Comparison of ENCODE assay signal across 10 mouse cellular contexts in the genomic region with DNA sequence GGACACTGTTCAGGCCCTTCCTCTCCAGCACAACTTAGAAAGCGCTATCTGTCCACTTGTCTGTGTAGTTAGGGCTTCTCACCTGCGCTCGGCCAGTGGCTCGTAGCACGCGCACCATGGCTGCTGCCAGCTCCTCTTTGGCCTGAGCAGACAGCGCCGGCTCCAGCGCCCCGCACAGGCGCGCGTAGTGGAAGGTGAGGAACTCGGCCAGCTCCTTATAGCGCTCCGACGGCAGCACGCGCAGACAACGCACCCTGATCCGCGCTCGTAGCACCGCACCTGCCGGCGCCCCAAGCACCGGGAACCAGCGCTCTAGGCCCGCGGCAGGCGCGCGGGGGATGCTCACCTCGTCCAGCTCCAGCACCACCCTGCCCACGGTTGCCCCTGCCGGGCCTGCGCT. TPM values are rescaled to one million over a fixed set of nuclear protein-coding genes. Genes with fewer than 3 reads are reported as not detected.
DNase-seq lines count a peak whose midpoint lies in the region; ATAC-seq and TF ChIP-seq lines count a peak whose summit lies in the region.
"Had no signal": no experiment of that assay in that cellular context is flagged by ENCODE, and none has a peak within 500 bp of the region (broad histone marks: within the 10 kb centered on the region; RNA-seq: fewer than 3 reads in every experiment).

No protein-coding gene starts in this region.

- no peaks in the 10 kb centered on the region for H3K9me3 ChIP-seq in lung, embryonic 16.5 days (ENCODE audit: control insufficient read depth, low read length)
- H3K9me3 ChIP-seq in forebrain, embryonic 16.5 days (ENCODE audit: control insufficient read depth, low read length) = no peaks in the 10 kb centered on the region
- no peaks in the 10 kb centered on the region for H3K9me3 ChIP-seq in limb, embryonic 15.5 days
- H3K9me3 ChIP-seq in stomach, embryonic 16.5 days (replicated peaks; ENCODE audit: control insufficient read depth, low read length) = no peaks in the 10 kb centered on the region

- H3K4me2 ChIP-seq in lung, embryonic 16.5 days (ENCODE audit: low read depth, low read length) = peak overlapping the region; percentile 44
- H3K4me2 ChIP-seq in forebrain, embryonic 16.5 days (ENCODE audit: low read length) = peak overlapping the region; percentile 35
- peak overlapping the region; percentile 36 for H3K4me2 ChIP-seq in limb, embryonic 15.5 days
- peak overlapping the region; percentile 40 for H3K4me2 ChIP-seq in stomach, embryonic 16.5 days (ENCODE audit: low read depth, low read length)

- no peak for TF ChIP-seq CTCF in cerebellum, adult 2 months (IDR thresholded peaks at IDR 0.05; ENCODE audit: borderline replicate concordance, insufficient read depth, low read depth, low read length)

- H3K4me3 ChIP-seq in lung, embryonic 16.5 days (ENCODE audit: low read length) = peak overlapping the region; percentile 22
- peak overlapping the region; percentile 22; the same call in 1 of the 2 replicates for H3K4me3 ChIP-seq in forebrain, embryonic 16.5 days (replicated peaks; ENCODE audit: low read length)
- peak overlapping the region; percentile 19 for H3K4me3 ChIP-seq in limb, embryonic 15.5 days
- peak overlapping the region; percentile 26 for H3K4me3 ChIP-seq in stomach, embryonic 16.5 days (replicated peaks; ENCODE audit: low read length)
- no peak overlapping the region for H3K4me3 ChIP-seq in cerebellum, adult 2 months (replicated peaks; ENCODE audit: insufficient read depth, low read depth, low read length)
- H3K4me3 ChIP-seq: myocyte had no signal

- no peak for DNase-seq in lung, postnatal 4 days
- DNase-seq in cerebellum, adult 2 months = no peak
- DNase-seq in B cell, adult 2 months = no peak
- no peak for DNase-seq in left cerebral cortex, adult 8-10 months (ENCODE audit: low spot score in 2 of 2)

- ATAC-seq in lung, embryonic 16.5 days (ENCODE audit: low read depth) = no peak
- ATAC-seq in forebrain, embryonic 16.5 days = no peak
- ATAC-seq in limb, embryonic 15.5 days (ENCODE audit: insufficient number of reproducible peaks, low FRiP score, low TSS enrichment, low read depth) = no peak
- no peak for ATAC-seq in stomach, embryonic 16.5 days (ENCODE audit: insufficient read depth, low FRiP score)
- ATAC-seq: inflammation-experienced regulatory T-cells, adult 6 months had no signal

- 7% methylated on average over 37 of the region's 37 CpGs for WGBS in lung, embryonic 16.5 days
- WGBS in forebrain, embryonic 16.5 days = 4% methylated on average over 33 of the region's 37 CpGs
- 7% methylated on average over 37 of the region's 37 CpGs for WGBS in limb, embryonic 15.5 days
- WGBS in stomach, embryonic 16.5 days = 7% methylated on average over 37 of the region's 37 CpGs
- 1% methylated on average over 37 of the region's 37 CpGs for WGBS in cerebellum, adult 2 months

- peaks cover 68% of the 10 kb centered on the region for H3K27me3 ChIP-seq in lung, embryonic 16.5 days (ENCODE audit: control insufficient read depth, insufficient read depth, low read depth, low read length)
- H3K27me3 ChIP-seq in forebrain, embryonic 16.5 days (replicated peaks; ENCODE audit: control insufficient read depth, insufficient read depth, low read length) = peaks cover 69% of the 10 kb centered on the region
- peaks cover 82% of the 10 kb centered on the region for H3K27me3 ChIP-seq in limb, embryonic 15.5 days
- H3K27me3 ChIP-seq in stomach, embryonic 16.5 days (ENCODE audit: control insufficient read depth, insufficient read depth, low read length) = peaks cover 56% of the 10 kb centered on the region
- H3K27me3 ChIP-seq in cerebellum, adult 2 months (ENCODE audit: control insufficient read depth, insufficient read depth, low read length) = no peaks in the 10 kb centered on the region; the same call in 1 of the 2 replicates

- no peak overlapping the region for H3K9ac ChIP-seq in lung, embryonic 16.5 days (ENCODE audit: low read length)
- no peak overlapping the region for H3K9ac ChIP-seq in forebrain, embryonic 16.5 days (replicated peaks; ENCODE audit: low read depth, low read length)
- no peak overlapping the region for H3K9ac ChIP-seq in limb, embryonic 15.5 days
- no peak overlapping the region for H3K9ac ChIP-seq in stomach, embryonic 16.5 days (ENCODE audit: low read length)

- H3K36me3 ChIP-seq in lung, embryonic 16.5 days (ENCODE audit: control insufficient read depth, insufficient read depth, low read length) = no peaks in the 10 kb centered on the region
- H3K36me3 ChIP-seq in forebrain, embryonic 16.5 days (ENCODE audit: control insufficient read depth, insufficient read depth) = no peaks in the 10 kb centered on the region
- H3K36me3 ChIP-seq in limb, embryonic 15.5 days = no peaks in the 10 kb centered on the region
- H3K36me3 ChIP-seq in stomach, embryonic 16.5 days (ENCODE audit: control insufficient read depth, insufficient read depth, low read length) = no peaks in the 10 kb centered on the region

- H3K4me1 ChIP-seq in lung, embryonic 16.5 days (replicated peaks; ENCODE audit: control insufficient read depth, insufficient read depth, low read length) = peaks cover 7% of the 10 kb centered on the region
- H3K4me1 ChIP-seq in forebrain, embryonic 16.5 days (replicated peaks; ENCODE audit: control insufficient read depth, insufficient read depth, low read length) = peaks cover 3% of the 10 kb centered on the region; the same call in 1 of the 2 replicates
- peaks cover 9% of the 10 kb centered on the region for H3K4me1 ChIP-seq in limb, embryonic 15.5 days
- no peaks in the 10 kb centered on the region for H3K4me1 ChIP-seq in stomach, embryonic 16.5 days (ENCODE audit: control insufficient read depth, insufficient read depth, low read length)
- H3K4me1 ChIP-seq in cerebellum, adult 2 months (ENCODE audit: control insufficient read depth, insufficient read depth, low read length) = no peaks in the 10 kb centered on the region

- H3K27ac ChIP-seq in lung, embryonic 16.5 days (ENCODE audit: low read length) = no peak overlapping the region
- no peak overlapping the region for H3K27ac ChIP-seq in forebrain, embryonic 16.5 days (ENCODE audit: low read length)
- H3K27ac ChIP-seq in limb, embryonic 15.5 days = no peak overlapping the region
- H3K27ac ChIP-seq in stomach, embryonic 16.5 days (ENCODE audit: low read length) = no peak overlapping the region
- H3K27ac ChIP-seq in cerebellum, adult 2 months (ENCODE audit: insufficient read depth, low read length) = no peak overlapping the region

- no peak for TF ChIP-seq POLR2A in cerebellum, adult 2 months (IDR thresholded peaks at IDR 0.05; ENCODE audit: borderline replicate concordance, insufficient read depth, low read length)

RNA-seq across cellular contexts. Expression of a gene that starts 7.0 kb away (rescaled TPM):
- polyA plus RNA-seq in lung, embryonic 16.5 days (2015; fragmentation: Nextera tagmentation; extraction: Ambion mirVana) = 22.6 and 27.0 TPM in 2 replicates
- 35.7 and 39.1 TPM in 2 replicates for polyA plus RNA-seq in forebrain, embryonic 16.5 days (2015; fragmentation: Nextera tagmentation; extraction: Ambion mirVana)
- 21.6 TPM in 2 replicates for polyA plus RNA-seq in limb, embryonic 15.5 days (2015; fragmentation: Nextera tagmentation; extraction: Ambion mirVana)
- polyA plus RNA-seq in stomach, embryonic 16.5 days (2015; fragmentation: Nextera tagmentation; extraction: Ambion mirVana) = 23.7 and 24.5 TPM in 2 replicates
- polyA plus RNA-seq in cerebellum, adult 2 months (2012; rRNA removed) = 48.5 and 51.2 TPM in 2 replicates
- total RNA-seq in left cerebral cortex, adult 8-10 months (2022) = 10 to 100 TPM; 46.6 to 50.3 (median 49.1) TPM

RNA-seq across cellular contexts. Expression of a gene that starts 7.1 kb away (rescaled TPM):
- 1.7 and 4.0 TPM in 2 replicates for polyA plus RNA-seq in lung, embryonic 16.5 days (2015; fragmentation: Nextera tagmentation; extraction: Ambion mirVana)
- polyA plus RNA-seq in forebrain, embryonic 16.5 days (2015; fragmentation: Nextera tagmentation; extraction: Ambion mirVana) = 0.57 and 0.73 TPM in 2 replicates
- polyA plus RNA-seq in limb, embryonic 15.5 days (2015; fragmentation: Nextera tagmentation; extraction: Ambion mirVana) = 2.1 and 2.6 TPM in 2 replicates
- polyA plus RNA-seq in stomach, embryonic 16.5 days (2015; fragmentation: Nextera tagmentation; extraction: Ambion mirVana) = 1.8 and 2.1 TPM in 2 replicates
- 0.92 and 1.2 TPM in 2 replicates for polyA plus RNA-seq in cerebellum, adult 2 months (2012; rRNA removed)
- total RNA-seq in left cerebral cortex, adult 8-10 months (2022) = 10 to 100 TPM in 2 of 4 experiments, 1 to 10 TPM in 2; 3.8 to 11.5 (median 7.6) TPM
- polyA plus RNA-seq: myocyte had no signal

RNA-seq across cellular contexts. Expression of a gene that starts 27.7 kb away (rescaled TPM):
- polyA plus RNA-seq in lung, embryonic 16.5 days (2015; fragmentation: Nextera tagmentation; extraction: Ambion mirVana) = 0.74 TPM in 1 of 2 replicates, not detected in the other
- polyA plus RNA-seq in forebrain, embryonic 16.5 days (2015; fragmentation: Nextera tagmentation; extraction: Ambion mirVana) = not detected in 2 replicates
- polyA plus RNA-seq in limb, embryonic 15.5 days (2015; fragmentation: Nextera tagmentation; extraction: Ambion mirVana) = 0.10 and 0.26 TPM in 2 replicates
- 0.39 and 0.84 TPM in 2 replicates for polyA plus RNA-seq in stomach, embryonic 16.5 days (2015; fragmentation: Nextera tagmentation; extraction: Ambion mirVana)
- polyA plus RNA-seq in cerebellum, adult 2 months (2012; rRNA removed) = not detected in 2 replicates
- total RNA-seq in left cerebral cortex, adult 8-10 months (2022) = not detected
- polyA plus RNA-seq: myocyte had no signal

RNA-seq across cellular contexts. Expression of a gene that starts 45.9 kb away (rescaled TPM):
- polyA plus RNA-seq in lung, embryonic 16.5 days (2015; fragmentation: Nextera tagmentation; extraction: Ambion mirVana) = 101 and 108 TPM in 2 replicates
- 132 and 164 TPM in 2 replicates for polyA plus RNA-seq in forebrain, embryonic 16.5 days (2015; fragmentation: Nextera tagmentation; extraction: Ambion mirVana)
- 85.1 and 88.6 TPM in 2 replicates for polyA plus RNA-seq in limb, embryonic 15.5 days (2015; fragmentation: Nextera tagmentation; extraction: Ambion mirVana)
- 72.0 and 78.9 TPM in 2 replicates for polyA plus RNA-seq in stomach, embryonic 16.5 days (2015; fragmentation: Nextera tagmentation; extraction: Ambion mirVana)
- 279 and 287 TPM in 2 replicates for polyA plus RNA-seq in cerebellum, adult 2 months (2012; rRNA removed)
- total RNA-seq in left cerebral cortex, adult 8-10 months (2022) = 100 to 1,000 TPM; 184 to 217 (median 195) TPM

RNA-seq across cellular contexts. Expression of a gene that starts 56.3 kb away (rescaled TPM):
- polyA plus RNA-seq in lung, embryonic 16.5 days (2015; fragmentation: Nextera tagmentation; extraction: Ambion mirVana) = 0.69 and 0.80 TPM in 2 replicates
- polyA plus RNA-seq in forebrain, embryonic 16.5 days (2015; fragmentation: Nextera tagmentation; extraction: Ambion mirVana) = 0.28 and 0.40 TPM in 2 replicates
- 51.7 and 53.4 TPM in 2 replicates for polyA plus RNA-seq in limb, embryonic 15.5 days (2015; fragmentation: Nextera tagmentation; extraction: Ambion mirVana)
- polyA plus RNA-seq in stomach, embryonic 16.5 days (2015; fragmentation: Nextera tagmentation; extraction: Ambion mirVana) = 26.2 and 42.6 TPM in 2 replicates
- 0.18 TPM in 1 of 2 replicates, not detected in the other for polyA plus RNA-seq in cerebellum, adult 2 months (2012; rRNA removed)
- not detected for total RNA-seq in left cerebral cortex, adult 8-10 months (2022)
